Mouse (Mus musculus): Measurements from ENCODE around the gene Faf1. TPM values are rescaled to one million over a fixed set of nuclear protein-coding genes. Genes with fewer than 3 reads are reported as not detected.

The Faf1 gene
- polyA plus RNA-seq (2012; fragmentation: generic; extraction: Trizol) = 10 to 100 TPM in 1 of 2 experiments, 1 to 10 TPM in 1; 6.4 to 12.3 TPM

DNA sequence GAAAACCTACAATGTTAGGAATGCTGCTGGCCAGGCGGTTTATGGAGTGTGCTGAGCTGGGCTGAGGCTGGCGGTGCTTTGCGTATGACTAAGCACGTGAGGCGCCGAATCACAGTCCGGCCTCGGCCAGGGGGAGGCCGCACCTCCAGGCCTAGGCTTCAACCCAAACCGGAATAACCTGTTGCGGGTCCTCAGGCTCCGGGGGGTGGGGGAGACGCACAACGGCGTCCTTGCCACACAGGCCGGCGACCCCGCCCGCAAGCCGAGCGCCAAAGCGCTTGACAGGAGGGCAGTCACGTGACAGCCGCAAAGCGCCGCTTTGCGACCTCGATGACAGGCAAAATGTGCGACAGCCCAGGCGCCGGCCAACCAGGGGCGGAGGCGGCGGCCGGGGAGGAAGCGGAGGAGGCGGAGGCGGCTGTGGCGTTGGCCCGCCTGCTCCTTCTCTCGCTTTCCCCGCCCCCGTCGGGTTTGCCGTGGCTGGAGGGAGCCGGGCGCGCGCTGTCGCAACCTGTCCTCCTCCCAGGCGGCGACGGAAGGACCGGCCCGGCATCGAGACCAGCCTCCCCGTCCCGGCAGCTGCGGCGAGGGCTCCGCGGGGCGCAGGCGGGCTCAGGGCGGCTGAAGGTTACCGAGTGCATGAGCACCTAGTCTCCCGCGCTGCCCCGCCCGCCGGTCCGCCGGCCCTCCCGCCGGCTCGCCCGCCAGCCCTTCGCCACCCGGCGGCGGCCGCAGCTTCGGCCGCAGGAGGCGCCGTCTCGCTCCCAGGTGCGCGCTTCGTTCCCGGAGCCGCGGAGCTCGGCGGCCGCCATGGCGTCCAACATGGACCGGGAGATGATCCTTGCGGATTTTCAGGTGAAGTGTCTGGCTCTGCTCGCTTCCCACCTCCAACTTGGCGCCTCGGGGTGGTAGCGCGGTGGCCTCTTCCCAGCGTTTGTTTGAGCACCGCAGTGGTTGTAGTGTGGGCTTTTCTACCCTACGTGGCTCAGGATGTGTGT, at the start of gene Faf1:
Gene Faf1, plus strand, starts transcription at position 371 of the 998 bp plus-strand sequence.

DNA sequence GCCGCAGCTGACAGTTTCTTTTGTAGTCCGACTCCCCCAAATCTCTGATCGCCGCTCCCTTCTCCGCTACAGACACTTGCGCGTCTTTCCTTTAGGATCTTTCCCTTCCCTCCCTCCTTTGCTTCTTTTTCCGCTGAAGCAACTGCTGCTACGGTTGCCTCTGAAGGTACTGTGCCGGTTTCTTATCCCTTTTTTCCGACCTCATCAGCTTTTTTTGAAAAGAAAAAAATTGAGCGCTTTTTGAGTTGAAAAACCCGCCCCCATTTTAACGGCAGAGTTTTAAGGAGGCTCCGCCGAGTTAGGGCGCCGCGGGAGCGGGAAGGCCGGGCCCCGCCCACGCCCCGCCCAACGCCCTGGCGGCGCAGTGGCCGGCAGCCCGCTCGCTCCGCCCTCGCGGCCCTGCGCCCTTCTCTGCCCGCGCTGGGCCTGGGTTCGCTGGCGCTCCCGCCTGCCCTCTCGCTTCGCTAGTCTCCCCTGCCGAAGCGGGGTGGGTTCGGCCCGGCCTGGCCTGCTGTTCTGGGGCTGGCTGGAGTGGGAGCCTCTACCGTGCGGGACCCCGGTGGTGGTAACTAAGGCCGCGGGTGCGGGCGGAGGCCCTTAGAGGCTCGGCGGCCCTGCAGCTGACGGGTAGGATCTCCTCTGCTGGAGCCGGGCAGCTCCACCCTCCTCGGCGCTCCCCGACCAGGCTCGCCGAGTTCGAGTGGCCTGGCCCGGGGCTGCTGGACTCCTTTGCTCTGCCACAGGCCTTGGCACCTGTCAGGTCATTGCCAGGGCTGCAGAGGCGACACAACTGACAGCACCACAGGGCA, 9.7 kb upstream of the Faf1 start, which contains the start of gene Cdkn2c:
Gene Cdkn2c, minus strand, starts transcription at position 729 of the 809 bp plus-strand sequence.

DNA sequence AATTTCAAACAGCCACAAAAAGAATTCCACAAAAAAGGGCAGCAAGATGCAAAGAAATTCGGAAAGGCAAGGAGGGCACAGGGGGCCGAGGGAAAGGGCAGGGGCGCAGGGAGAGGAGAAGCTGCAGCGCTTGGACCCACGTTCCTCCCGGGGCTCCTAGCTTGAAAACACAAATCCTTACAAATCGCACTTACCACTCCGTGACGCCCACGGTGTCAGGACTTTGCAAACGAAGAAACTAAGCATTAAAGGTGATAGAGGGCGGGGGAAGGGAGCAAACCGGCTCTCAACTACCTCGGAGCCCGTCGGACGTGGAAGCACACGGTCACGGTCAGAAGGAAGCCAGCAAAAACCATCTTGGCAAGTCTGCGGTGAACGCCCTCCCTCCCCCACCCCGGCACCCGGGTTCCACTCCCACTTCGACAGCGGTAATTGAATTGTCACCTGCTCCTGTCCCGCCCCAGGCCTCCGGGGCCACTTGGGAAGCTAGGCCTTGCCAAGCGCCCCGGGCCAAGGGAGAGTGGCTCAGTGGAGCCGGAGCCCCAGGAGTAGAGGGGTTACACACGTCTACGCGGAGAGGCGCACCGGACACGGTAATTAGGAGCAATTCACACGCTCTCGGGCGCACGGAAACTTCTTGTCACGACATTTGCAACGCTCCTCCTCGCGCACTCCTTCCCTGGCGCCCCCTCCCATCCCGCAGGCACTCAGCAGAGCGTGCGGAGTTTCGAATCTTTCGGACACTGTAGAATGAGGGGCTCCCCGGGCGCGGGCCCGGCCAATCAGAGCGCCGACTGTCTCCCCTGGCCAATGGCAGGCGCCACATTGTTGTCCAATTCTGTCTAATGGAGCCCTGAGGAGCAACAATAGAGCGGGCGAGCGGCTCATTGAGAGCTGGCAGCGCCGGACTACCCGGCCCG, 301.0 kb downstream of the Faf1 start, which contains the start of gene Dmrta2:
Gene Dmrta2, plus strand, starts transcription at position 906 of the 920 bp plus-strand sequence.

Other genes with a start within 250 kb of the Faf1 start
- 10 to 100 TPM in 1 of 2 experiments, 1 to 10 TPM in 1; 3.7 to 17.5 TPM for gene Rnf11, start 191.9 kb upstream of the Faf1 start, polyA plus RNA-seq (2012; fragmentation: generic; extraction: Trizol)
- gene 4930522H14Rik, start 145.3 kb upstream of the Faf1 start, polyA plus RNA-seq (2012; fragmentation: generic; extraction: Trizol) = not detected
- 10 to 100 TPM in 1 of 2 experiments, 1 to 10 TPM in 1; 7.3 to 43.4 TPM for gene Cdkn2c, start 9.4 kb upstream of the Faf1 start, polyA plus RNA-seq (2012; fragmentation: generic; extraction: Trizol)